Mouse (Mus musculus) CH12.LX (cell line): ENCODE results near the gene Iqch. TPM values are rescaled to one million over a fixed set of nuclear protein-coding genes. Genes with fewer than 3 reads are reported as not detected.

Experiments used
- DNase-seq: peaks from one replicate; pipeline ENCODE4 v3.0.0-alpha.2; 2013; ENCODE audit errors: extremely low read depth
- H3K27ac ChIP-seq: 2 replicates; pipeline ENCODE4 v1.5.1; 2012; ENCODE audit warnings: low read depth, mild to moderate bottlenecking, control low read depth, moderate library complexity; ENCODE audit not compliant: insufficient read depth
- H3K27me3 ChIP-seq: replicated peaks from 2 replicates; pipeline ENCODE3; 2012; ENCODE audit warnings: inconsistent platforms
- H3K36me3 ChIP-seq, 2 experiments: replicated peaks in 1 of 2; 2 replicates each; pipeline versions ENCODE3 to v1.6.1; 2012; ENCODE audit warnings: inconsistent platforms in 1 of 2, low read length in 1 of 2, mild to moderate bottlenecking in 1 of 2, mixed read lengths in 1 of 2, moderate library complexity in 1 of 2; ENCODE audit not compliant: control insufficient read depth in 1 of 2, insufficient read depth in 1 of 2
- H3K4me1 ChIP-seq, 2 experiments: 2 replicates each; pipeline ENCODE4 v1.6.1; 2012; ENCODE audit warnings: inconsistent platforms in 1 of 2, moderate library complexity in 1 of 2; ENCODE audit not compliant: insufficient read depth in 2 of 2, control insufficient read depth in 1 of 2
- H3K4me2 ChIP-seq: 2 replicates; pipeline ENCODE4 v1.6.1; 2012; ENCODE audit warnings: low read depth, mild to moderate bottlenecking, control low read depth; ENCODE audit not compliant: poor library complexity, insufficient read depth, severe bottlenecking
- H3K4me3 ChIP-seq, 3 experiments: fragments of 150-350 bp in 1 of 3; sonication (generic) in 1 of 3; replicated peaks in 1 of 3; 2 replicates each; pipeline versions ENCODE3 to v1.5.1; 2011 to 2012; ENCODE audit warnings: low read depth in 2 of 3, low read length in 2 of 3, mild to moderate bottlenecking in 2 of 3, moderate library complexity in 2 of 3, control low read depth in 1 of 3, improper control_type of control experiment in 1 of 3, inconsistent platforms in 1 of 3, mixed read lengths in 1 of 3; ENCODE audit not compliant: poor library complexity in 1 of 3
- H3K79me2 ChIP-seq: replicated peaks from 2 replicates; pipeline ENCODE4 v1.6.1; 2012; ENCODE audit warnings: mild to moderate bottlenecking, moderate library complexity; ENCODE audit not compliant: control insufficient read depth, poor library complexity, insufficient read depth, severe bottlenecking; ENCODE audit errors: extremely low read depth
- H3K9ac ChIP-seq: 2 replicates; pipeline ENCODE4 v1.6.1; 2012; ENCODE audit warnings: low read depth, mild to moderate bottlenecking, control low read depth, moderate library complexity; ENCODE audit not compliant: insufficient read depth
- H3K9me3 ChIP-seq: replicated peaks from 2 replicates; pipeline ENCODE3; 2012; ENCODE audit warnings: low read length, inconsistent platforms, mixed read lengths
- CHD1 ChIP-seq: IDR thresholded peaks from 2 replicates; pipeline ENCODE4 v1.6.1; 2012; ENCODE audit warnings: low read depth, low read length, improper control_type of control experiment, inconsistent platforms
- E2F4 ChIP-seq: IDR thresholded peaks from 2 replicates; pipeline ENCODE4 v1.6.1; 2011; ENCODE audit warnings: low read depth, low read length, improper control_type of control experiment; ENCODE audit not compliant: insufficient replicate concordance
- ELF1 ChIP-seq: IDR thresholded peaks from 2 replicates; pipeline ENCODE4 v1.6.1; 2014; ENCODE audit warnings: low read depth, mild to moderate bottlenecking, inconsistent platforms, low read length, improper control_type of control experiment
- ETS1 ChIP-seq: conservative IDR thresholded peaks from 2 replicates; pipeline ENCODE4 v1.6.1; 2012; ENCODE audit warnings: low read depth, mild to moderate bottlenecking, inconsistent platforms, low read length, improper control_type of control experiment, moderate library complexity
- GABPA ChIP-seq: IDR thresholded peaks from 2 replicates; pipeline ENCODE4 v1.6.1; 2012; ENCODE audit warnings: low read depth, low read length, improper control_type of control experiment, inconsistent platforms; ENCODE audit not compliant: insufficient replicate concordance
- KAT2A ChIP-seq: IDR thresholded peaks from 2 replicates; pipeline ENCODE4 v1.6.1; 2012; ENCODE audit warnings: low read length, improper control_type of control experiment, inconsistent platforms; ENCODE audit not compliant: insufficient replicate concordance
- MAFK ChIP-seq: IDR thresholded peaks from 2 replicates; pipeline ENCODE4 v1.6.1; 2011; ENCODE audit warnings: low read length, improper control_type of control experiment; ENCODE audit not compliant: insufficient replicate concordance
- MAZ ChIP-seq: IDR thresholded peaks from 2 replicates; pipeline ENCODE4 v1.6.1; 2012; ENCODE audit warnings: low read depth, mild to moderate bottlenecking, inconsistent platforms, low read length, improper control_type of control experiment, moderate library complexity
- MXI1 ChIP-seq: IDR thresholded peaks from 2 replicates; pipeline ENCODE4 v1.6.1; 2011; ENCODE audit warnings: mild to moderate bottlenecking, low read depth, low read length, improper control_type of control experiment
- NRF1 ChIP-seq: IDR thresholded peaks from 2 replicates; pipeline ENCODE4 v1.6.1; 2014; ENCODE audit warnings: low read depth, mild to moderate bottlenecking, inconsistent platforms, low read length, improper control_type of control experiment, moderate library complexity
- POLR2AphosphoS2 ChIP-seq: IDR thresholded peaks from 2 replicates; pipeline ENCODE4 v1.6.1; 2011; ENCODE audit warnings: low read depth, low read length, improper control_type of control experiment
- RAD21 ChIP-seq: IDR thresholded peaks from 2 replicates; pipeline ENCODE4 v1.6.1; 2011; ENCODE audit warnings: low read depth, mild to moderate bottlenecking, low read length, improper control_type of control experiment, moderate library complexity
- RCOR1 ChIP-seq: conservative IDR thresholded peaks from 2 replicates; pipeline ENCODE4 v1.6.1; 2012; ENCODE audit warnings: low read depth, mild to moderate bottlenecking, inconsistent platforms, low read length, improper control_type of control experiment
- SIN3A ChIP-seq: IDR thresholded peaks from 2 replicates; pipeline ENCODE4 v1.6.1; 2012; ENCODE audit warnings: low read length, improper control_type of control experiment, inconsistent platforms
- SMC3 ChIP-seq: IDR thresholded peaks from 2 replicates; pipeline ENCODE4 v1.6.1; 2011; ENCODE audit warnings: low read depth, low read length, improper control_type of control experiment
- USF1 ChIP-seq: IDR thresholded peaks from 2 replicates; pipeline ENCODE4 v1.6.1; 2014; ENCODE audit warnings: low read depth, mild to moderate bottlenecking, inconsistent platforms, low read length, improper control_type of control experiment
- ZC3H11A ChIP-seq: IDR thresholded peaks from 2 replicates; pipeline ENCODE4 v1.6.1; 2012; ENCODE audit warnings: low read depth, mild to moderate bottlenecking, inconsistent platforms, low read length, improper control_type of control experiment
- dilution Hi-C: fragments of 300-500 bp; cut with MboI; formaldehyde crosslinking; loops from 2 replicates; pipeline ENCODE4 v1.14.3; 2020; ENCODE audit warnings: low sequenced_read_pairs; ENCODE audit not compliant: extremely low pct_unique_long_range_greater_than_20kb, extremely low pct_ligation_motif_present
- in situ Hi-C: fragments of 300-500 bp; cut with MboI; formaldehyde crosslinking; loops from 3 replicates; pipeline ENCODE4 v1.14.3; 2019; ENCODE audit warnings: low sequenced_read_pairs, low pct_ligation_motif_present, low pct_unique_long_range_greater_than_20kb, mixed read lengths
- polyA plus RNA-seq: library from polyadenylated mRNA; unstranded; fragments of >175 nt; gene quantifications from 2 replicates; pipeline ENCODE4 v1.2.1, GENCODE M21; 2012; ENCODE audit warnings: low read depth; ENCODE audit not compliant: insufficient read length
- total RNA-seq, 2 experiments: library from RNA; depleted of rRNA; stranded (reverse); fragments of 300-350 nt in 1 of 2; fragments of >200 nt in 1 of 2; gene quantifications; 2 replicates each; pipeline ENCODE4 v1.2.3; 2012 to 2014

Gene Iqch
- total and polyA plus RNA-seq, 3 experiments, result 0.04 to 0.21 (median 0.15) TPM

GRCm38 (mm10) chr9:63398611-63399462 is 203.5 kb downstream of the Iqch start, which contains the start of gene 2300009A05Rik (continued):
- TF ChIP-seq USF1, result no peak
- TF ChIP-seq, all 38 proteins: peak for 20

- Histone ChIP-seq H3K79me2 (no peaks in the 10 kb centered on the region; the same call in none of the 2 replicates), H3K9ac (no peak overlapping the region), H3K36me3 (peaks cover 0 to 3% of the 10 kb centered on the region in 2 experiments), H3K4me2 (no peak overlapping the region), H3K9me3 (no peaks in the 10 kb centered on the region), H3K27ac (no peak overlapping the region), H3K27me3 (no peaks in the 10 kb centered on the region), H3K4me3 (no peak overlapping the region), H3K4me1 (peaks cover 2 to 22% of the 10 kb centered on the region in 2 experiments; a peak in 2 of 4 replicates)
- no peak for DNase-seq
- dilution Hi-C loops, result no loop called here
- TF ChIP-seq MAZ, result no peak
- TF ChIP-seq ZC3H11A, result no peak
- TF ChIP-seq GABPA, result no peak
- TF ChIP-seq RAD21, result no peak
- no peak for TF ChIP-seq E2F4
- TF ChIP-seq KAT2A, result no peak
- TF ChIP-seq SIN3A, result no peak
- TF ChIP-seq ELF1, result no peak
- no peak for TF ChIP-seq NRF1
- no peak for TF ChIP-seq POLR2AphosphoS2
- TF ChIP-seq SMC3, result no peak
- TF ChIP-seq MAFK, result no peak
- TF ChIP-seq CHD1, result no peak
- TF ChIP-seq ETS1, result no peak
- no peak for TF ChIP-seq RCOR1
- TF ChIP-seq MXI1, result no peak
- in situ Hi-C loops, result loop anchor here (25.0 kb wide), 1 partner anchor 583 kb away; the partner anchor contains the start of gene Fem1b
These were observed 206.7 kb downstream of the Iqch start for GRCm38 (mm10) chr9:63395612-63396011.
